Mouse (Mus musculus): Measurements from ENCODE around the gene Nanp. TPM values are rescaled to one million over a fixed set of nuclear protein-coding genes. Genes with fewer than 3 reads are reported as not detected.
A peak's percentile ranks its signal among the peaks of the same experiment; 100 is the strongest.

Nanp gene
- 10 to 100 TPM; 16.2 to 17.8 TPM for total RNA-seq (2021)
- long read RNA-seq, experiment 1, transcript Nanp-201 (2 exons, 1,394 nt), result major isoform, 17 of 19 reads
- long read RNA-seq, experiment 1, partial matches to known transcripts, result 1 of 19 reads
- long read RNA-seq, experiment 1, other reads (novel, unspliced or antisense), result 1 of 19 reads
- long read RNA-seq, experiment 2, transcript Nanp-201 (2 exons, 1,394 nt), result major isoform, 25 of 27 reads
- long read RNA-seq, experiment 2, partial matches to known transcripts, result 0 of 27 reads
- long read RNA-seq, experiment 2, other reads (novel, unspliced or antisense), result 2 of 27 reads

DNA sequence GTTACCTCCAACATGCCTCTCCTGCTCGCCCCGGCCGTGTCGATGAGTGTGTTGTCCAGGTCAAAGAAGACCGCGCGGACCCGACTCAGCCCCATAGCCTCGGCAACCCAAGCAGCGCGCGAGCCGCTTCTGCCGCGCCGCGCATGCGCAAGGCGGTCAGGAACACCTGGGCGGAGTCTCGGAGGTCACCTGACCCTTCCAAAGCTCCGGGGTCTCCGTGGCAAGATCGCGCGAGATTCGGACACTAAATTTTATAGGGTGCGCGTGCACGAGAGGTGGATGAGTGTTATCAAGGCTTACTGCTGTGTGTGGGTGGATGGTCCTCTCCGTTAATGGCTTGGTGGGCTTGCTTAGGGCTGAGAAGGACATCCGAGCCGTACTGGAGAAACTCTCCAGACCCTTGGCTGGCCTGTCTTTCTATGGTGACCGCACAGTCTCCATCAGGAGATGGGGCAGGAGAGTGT lies at the start of gene Nanp, which contains the start of gene Ninl:
TSS of gene Nanp (minus strand) at position 167 of the 464 bp plus-strand sequence.
TSS of gene Ninl (minus strand) at position 151 of the 464 bp plus-strand sequence.
- DNase-seq (ENCODE audit: low spot score in 2 of 2), result peak; percentile 74 to 91

DNA sequence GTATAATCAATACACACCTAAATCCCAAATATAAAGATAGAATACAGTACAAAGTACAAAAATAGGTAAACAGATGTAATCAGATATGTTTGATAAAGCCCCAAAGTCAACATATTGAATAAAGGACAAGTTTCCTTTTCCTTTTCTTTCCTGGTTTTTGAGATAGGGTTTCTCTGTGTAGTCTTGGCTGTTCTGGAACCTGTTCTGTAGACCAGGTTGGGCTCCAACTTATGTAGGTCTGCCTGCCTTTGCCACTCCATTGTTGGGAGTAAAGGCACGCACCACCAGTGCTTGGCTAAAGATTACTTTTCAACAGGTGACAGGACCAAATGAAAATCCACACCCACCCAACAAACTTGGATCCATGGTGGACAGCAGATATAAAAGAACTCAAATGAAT lies 17.4 kb upstream of the Nanp start:
- no peak for DNase-seq (ENCODE audit: low spot score in 2 of 2)

DNA sequence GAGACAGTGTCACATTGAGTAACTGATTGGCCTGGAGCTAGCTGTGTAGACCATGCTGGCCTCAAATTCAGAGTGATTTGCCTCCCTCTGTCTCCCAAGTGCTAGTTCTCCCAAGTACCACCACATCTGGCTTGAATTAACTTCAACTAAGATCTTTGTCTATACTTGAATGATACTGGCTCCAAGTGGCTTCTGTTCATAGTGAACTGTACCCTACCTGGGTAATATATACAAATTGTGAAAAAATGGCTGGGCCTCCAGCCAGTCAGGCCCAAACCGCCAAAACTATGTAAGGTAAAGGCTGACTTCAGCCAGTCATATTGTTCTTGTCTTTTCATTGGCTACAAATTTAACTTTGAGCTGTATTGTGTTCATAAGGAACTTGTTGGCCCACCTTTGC lies 1.2 kb upstream of the Nanp start:
- no peak for DNase-seq (ENCODE audit: low spot score in 2 of 2)

DNA sequence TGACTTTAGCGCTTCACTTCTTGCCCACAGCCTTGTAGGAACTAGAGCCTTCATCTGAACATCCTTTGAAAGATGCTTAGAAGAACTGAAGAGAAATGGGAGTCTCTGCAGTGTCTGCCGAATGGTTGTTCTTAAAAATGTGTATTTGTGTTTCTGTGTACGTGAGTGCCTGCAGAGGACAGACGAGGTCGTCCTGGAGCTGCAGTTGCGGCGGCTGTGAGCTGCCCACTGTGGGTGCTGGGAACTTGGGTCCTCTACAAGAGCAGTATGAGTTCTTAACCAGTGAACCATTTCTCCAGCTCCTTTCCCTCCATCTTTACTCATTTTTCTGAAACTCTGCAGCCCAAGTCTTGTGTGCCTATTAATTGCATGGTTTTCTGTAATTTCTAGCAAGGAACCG lies 528 bp upstream of the Nanp start:
- no peak for DNase-seq (ENCODE audit: low spot score in 2 of 2)

DNA sequence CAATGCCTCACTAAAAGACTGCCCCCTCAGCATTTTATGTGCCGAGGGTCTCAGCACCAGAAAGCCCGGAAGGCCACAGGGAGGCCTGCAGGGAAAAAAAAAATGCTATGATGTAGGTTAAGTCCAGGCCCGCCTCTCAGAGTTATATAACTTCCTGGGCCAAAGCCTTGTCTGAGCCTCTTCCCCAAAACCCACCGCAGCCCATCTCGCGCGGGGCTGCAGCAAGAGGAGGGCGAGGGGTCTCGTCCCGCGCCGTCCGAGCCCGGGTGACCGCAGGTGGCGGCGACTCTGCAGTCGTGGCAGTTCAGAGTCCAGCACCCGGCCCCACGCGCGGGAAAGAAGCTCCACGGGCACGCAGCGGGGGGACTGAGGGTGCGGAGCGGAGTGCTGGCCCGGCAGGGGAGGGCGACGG lies 381 bp downstream of the Nanp start:
- no peak for DNase-seq (ENCODE audit: low spot score in 2 of 2)

DNA sequence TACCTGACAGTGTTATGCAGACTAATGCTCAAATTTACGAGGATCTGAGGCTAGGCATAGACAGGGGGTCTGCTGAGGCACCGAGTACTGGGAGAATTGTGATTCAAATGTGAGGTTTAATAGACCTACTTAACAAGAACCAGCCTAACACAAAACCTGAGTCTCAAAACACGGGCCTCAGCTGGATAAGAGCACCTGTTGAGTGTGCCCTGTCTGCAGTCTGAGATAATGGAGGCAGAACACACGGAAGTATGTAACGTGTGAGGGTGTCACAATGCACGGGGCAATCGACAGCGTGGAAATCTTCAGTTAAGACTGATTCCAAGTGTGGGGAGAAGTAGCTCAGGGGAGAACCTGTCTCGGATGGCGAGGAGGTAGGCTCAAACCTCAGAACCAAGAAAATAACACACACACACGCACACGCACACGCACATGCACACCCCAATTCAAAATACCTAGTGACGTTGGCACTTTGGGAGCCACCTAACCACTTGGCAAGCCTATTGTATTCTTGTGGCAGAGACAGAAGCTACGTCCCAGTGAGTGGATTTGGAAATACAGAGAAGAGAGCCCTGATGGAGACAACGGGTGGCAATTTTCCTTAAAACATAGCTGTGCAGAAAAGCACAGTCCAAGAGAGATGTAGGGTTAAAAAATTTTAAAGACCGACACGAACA lies 1.2 kb downstream of the Nanp start:
- no peak for DNase-seq (ENCODE audit: low spot score in 2 of 2)

DNA sequence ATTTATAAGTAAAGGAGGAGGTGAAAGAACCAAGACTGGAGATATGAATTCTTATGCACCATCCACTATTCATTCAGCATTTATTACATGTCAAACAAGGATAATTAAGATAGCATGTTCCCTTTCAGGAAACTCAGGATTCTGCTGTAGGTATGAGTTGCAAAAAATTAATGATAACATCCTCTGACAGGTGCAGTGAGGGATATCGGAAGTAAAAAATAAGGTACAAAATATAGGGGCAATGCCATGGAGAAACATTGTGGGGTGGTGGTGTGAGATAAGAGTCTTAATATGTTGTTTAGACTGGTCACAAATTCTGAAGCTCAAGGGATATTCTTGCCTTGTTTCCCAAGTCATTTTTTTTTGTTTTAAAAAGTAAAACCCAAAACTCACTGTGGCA lies 1.9 kb downstream of the Nanp start:
- DNase-seq (ENCODE audit: low spot score in 2 of 2), result no peak

DNA sequence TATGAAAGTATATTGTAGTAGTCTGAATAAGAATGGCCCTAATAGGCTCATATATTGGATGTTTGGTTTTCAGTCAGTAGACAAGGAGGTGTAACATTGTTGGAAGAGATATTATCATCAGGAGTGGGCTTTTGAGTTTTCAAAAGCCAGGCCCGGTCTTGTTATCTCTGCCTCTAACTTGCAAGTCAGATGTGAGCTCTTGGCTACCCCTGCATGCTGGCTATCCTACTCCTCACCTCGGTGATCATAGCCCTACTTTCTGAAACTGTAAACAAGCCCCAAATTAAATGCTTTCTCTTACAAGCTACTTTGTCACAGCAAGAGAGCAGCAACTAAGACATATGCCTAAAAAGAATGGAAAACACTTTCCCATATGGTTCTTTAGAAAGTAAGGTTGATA lies 2.5 kb downstream of the Nanp start:
- DNase-seq (ENCODE audit: low spot score in 2 of 2), result no peak

DNA sequence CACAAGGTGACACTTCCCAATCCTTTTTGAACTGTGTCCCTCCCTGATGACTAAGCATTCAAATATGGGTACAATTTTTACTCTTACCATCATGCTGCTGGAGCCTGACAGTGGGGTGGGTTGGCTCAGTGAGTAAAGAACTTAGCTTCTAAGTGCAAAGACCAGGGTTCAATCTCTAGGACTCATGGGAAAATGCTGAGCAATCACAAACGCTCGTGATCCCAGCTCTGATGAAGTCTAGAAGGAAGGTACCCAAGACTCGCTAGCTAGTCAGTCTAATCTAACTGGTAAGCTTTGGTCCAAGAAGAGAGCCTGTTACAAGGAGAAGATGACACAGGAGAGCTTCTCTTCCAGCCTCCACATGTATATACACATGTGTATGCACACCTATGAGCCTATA lies 4.8 kb downstream of the Nanp start:
- no peak for DNase-seq (ENCODE audit: low spot score in 2 of 2)

DNA sequence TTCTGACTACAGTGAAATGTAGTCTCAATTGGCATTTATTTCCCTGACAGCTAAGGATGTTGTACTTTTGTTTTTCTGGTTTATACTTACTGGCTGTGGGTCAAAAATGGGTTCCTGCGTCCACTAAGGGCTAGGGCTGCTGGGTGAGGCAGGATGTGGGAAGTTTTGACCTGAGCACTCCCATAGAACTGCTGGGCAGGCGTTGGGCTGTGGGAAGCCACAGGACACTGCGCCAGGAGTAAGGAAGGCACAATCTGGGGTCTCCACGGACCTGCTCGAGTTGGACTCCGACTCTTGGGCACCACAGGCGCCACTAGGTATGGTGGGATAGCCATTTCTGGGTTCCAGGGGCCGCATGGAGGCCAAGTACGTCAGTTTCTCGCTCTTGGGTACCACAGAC lies 18.0 kb downstream of the Nanp start:
- DNase-seq (ENCODE audit: low spot score in 2 of 2), result no peak

DNA sequence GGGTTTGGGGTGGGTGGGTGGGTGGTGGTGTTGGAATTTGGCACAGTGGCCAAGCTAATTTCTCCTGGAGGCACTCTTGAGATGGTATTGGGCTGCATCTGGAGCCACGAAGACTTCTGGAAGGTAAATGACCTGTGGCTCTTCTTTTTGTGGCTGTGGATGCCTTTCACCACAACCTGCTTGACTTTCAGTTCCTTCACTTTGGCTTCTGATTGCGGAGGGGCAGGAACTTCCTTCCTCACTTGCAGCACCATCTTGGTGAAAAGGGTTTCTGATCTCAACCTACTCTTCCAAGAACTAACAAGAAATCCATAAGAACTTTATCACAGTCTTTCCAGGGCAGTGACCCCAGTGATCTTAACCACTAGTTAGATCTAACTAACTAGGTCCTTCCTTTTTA lies 23.9 kb downstream of the Nanp start:
- DNase-seq (ENCODE audit: low spot score in 2 of 2), result no peak

DNA sequence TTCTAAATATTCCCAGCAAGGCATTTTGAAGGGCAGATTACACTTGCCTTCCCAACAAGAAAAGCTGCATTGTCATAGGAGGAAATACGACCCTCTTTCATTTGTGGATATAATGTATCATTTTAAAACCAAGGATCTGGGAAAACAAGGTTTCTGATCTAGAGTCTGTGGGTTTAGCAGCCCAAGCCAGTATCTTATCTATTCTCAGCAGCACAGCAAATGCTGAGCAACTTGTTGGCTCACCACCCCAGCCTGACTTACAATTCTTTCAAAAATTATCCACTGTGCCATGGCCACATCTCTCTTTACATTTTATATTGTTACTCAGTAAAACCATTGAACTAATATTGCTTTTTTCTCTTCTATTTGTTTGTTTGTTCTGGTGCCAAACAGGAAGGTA lies 27.9 kb downstream of the Nanp start:
- no peak for DNase-seq (ENCODE audit: low spot score in 2 of 2)

DNA sequence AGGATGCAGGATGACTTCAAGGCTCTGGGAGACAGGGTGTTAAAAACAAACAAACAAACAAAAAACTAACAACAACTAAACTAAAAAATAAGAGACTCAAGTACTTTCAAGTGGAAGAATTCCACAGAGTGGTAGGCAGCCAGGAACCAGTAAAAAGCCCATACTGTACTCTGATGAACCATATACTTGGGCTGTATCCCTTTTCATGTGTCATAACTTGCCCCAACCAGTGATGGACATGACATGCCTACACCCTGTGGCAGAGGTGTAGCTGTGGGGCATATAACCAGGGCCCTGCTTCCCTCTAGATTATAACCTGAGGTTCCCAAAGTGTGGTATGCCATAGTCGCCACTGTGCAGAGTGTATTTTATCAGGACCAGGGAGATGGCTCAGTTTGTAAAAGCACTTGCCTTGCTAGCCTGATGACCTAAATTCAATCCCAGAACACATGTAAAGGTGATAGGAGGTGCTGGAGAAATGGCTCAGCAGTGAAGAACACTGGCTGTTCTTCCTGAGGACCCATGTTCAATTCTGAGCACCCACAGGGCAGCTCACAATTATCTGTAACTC lies 29.6 kb downstream of the Nanp start:
- no peak for DNase-seq (ENCODE audit: low spot score in 2 of 2)

DNA sequence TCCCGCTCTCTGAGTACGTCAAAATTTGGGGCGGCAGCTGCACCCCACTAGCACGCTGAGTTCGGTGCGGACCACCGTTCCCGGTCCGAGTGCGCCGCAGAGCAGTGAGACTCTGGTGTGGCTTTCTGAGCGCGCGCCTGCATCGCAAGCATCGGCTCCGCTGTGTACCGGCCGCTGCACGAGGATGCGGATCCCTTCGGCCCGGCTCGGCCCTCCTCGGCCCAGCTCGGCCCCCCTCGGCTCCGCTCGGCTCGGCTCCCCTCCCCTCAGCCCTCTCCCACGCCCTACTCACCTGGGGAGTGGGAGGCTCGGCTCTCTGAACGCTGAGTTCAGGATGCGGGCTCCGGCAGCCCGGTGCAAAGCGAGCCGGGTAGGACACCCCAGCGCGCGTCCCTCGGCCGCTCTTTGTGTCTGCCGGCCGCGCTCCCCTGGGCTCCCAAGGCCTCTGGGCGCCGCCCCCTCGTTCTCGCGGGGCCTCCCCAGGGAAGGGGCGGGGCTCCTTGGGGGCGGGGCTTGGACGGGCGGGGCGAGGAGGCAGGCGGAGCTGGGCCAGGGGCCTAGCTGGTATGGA lies 30.2 kb downstream of the Nanp start:
- DNase-seq (ENCODE audit: low spot score in 2 of 2), result peak; percentile 62 to 63

DNA sequence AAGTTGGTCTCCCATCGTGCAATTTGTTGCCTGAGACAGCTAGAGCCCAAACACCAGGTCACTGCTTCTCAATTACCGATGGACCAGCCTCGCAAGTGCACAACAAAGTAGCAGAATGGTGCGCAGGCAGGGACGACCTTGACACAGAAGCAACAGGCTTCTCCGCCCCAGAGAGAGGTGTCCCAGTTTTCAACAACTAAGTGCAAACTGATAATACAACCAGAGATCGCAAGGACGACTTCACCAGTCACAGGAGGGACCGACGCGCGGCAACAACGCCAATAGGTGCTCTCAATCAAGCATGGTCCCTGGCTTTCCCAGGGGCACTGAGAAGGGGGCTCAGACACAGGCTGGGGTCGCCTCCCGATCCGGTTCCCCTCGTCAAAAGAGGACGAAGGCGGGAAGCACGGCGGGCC lies 30.7 kb downstream of the Nanp start:
- DNase-seq (ENCODE audit: low spot score in 2 of 2), result no peak

DNA sequence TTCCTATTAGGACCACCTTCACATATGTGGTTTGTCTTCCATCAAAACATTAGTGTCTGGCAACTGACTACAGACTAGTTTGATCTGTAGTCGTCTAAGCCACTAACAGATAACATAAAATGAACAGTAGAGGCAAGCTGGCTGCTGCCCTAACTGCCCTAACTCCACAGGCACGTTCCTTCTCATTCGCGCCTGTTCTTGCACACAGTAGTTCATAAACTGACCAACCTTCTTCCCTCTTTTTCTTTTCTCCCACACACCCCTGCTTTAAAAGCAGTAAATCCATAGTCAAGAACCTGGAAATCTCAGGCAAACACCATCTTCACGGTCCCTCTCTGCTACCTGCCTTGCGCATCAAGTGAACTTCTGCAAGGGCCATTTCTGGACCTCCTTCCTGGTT lies 31.2 kb downstream of the Nanp start:
- no peak for DNase-seq (ENCODE audit: low spot score in 2 of 2)

DNA sequence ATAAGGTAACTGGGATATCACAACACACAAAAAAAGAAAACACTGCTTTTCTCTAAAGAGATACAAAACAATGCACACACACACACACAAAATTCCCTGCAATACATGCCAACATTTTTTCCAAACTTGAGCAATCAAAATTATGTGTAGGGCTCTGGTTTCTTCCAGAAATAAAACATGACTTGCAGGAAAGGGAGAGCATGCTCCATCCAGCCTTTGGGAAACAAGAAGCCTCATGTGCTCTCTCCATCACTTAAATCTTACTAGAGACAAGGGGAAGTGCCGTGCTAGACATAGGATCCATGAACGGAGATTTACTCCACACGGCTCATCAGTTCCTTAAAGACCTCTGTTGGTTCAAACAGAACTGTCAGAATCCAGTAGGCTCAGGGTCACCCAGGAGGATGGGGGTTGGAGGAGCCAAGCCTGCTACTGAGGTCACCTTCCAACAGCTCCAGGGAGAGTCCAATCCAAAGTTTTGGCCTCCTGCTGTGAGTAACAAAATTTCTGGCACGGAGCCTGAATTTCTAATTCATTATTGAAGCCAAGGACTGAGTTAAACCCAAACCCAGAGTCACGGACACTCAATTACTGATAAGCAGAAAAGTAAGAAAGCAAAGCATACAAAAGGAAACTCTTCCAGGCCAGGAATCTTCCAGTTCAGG lies 32.8 kb downstream of the Nanp start:
- DNase-seq (ENCODE audit: low spot score in 2 of 2), result peak in 1 of 2 experiments; percentile 24

DNA sequence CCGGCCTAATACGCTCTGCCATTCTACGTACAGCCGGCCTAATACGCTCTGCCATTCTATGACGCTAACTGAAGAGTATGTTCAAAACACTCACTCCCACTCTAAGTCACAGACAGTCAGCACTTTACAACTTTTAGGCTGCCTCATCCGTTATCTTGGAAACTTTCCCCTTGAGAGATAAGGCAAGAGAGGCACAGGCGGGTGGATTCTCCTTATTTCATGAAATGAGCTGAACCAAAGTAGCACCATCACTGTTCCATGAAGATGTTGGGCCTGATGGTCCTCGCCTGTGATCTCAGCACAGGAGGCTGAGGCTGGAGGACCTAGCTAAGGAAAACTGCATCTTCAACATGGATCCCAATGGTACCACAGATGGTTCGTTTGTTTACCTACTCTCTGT lies 34.8 kb downstream of the Nanp start:
- DNase-seq (ENCODE audit: low spot score in 2 of 2), result no peak

DNA sequence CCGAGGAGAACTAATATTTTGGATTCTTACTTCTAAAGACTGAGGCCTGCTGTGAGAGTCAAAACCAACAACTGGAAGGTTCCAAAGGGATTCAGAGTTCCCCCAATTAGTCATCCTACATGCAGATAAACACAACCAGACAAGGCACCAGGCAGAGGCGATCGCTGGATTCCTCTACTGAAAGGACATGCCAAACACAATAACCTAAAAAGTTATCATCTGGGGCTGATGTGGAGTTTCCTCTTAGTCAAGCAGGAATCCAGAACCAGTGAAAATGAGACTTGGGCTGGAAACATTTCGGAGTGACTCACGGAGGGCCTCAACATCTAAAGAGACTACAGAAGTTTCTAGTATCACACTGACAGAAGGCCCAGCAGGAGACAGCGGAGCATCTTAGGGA lies 35.4 kb downstream of the Nanp start:
- DNase-seq (ENCODE audit: low spot score in 2 of 2), result no peak

DNA sequence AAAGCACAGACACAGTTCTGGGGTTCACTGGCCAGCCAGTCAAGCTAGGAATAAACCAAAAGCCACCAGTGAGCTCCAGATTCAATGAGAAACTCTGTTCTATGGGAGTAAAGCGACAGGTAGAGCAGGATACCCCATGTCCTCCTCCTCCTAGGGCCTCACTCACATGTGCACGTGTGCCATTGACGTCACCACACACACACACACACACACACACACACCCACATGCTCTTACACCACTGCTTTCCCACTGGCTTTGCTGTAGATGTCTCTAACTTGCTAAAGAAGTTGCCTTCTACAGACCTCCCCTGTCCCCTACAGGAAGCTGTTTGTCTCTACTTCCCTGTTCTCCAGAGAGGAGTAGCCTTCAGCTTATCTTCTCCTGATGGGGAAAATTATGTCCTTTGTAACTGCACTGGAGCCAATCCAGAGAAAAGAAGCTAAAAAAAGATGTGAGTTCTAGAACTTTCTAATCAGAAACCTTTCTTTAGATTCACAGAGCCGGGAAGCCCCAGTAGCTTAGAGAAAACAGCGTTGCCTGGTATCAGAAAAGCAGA lies 37.5 kb downstream of the Nanp start:
- no peak for DNase-seq (ENCODE audit: low spot score in 2 of 2)

Data from adrenal gland, postnatal 4 days (tissue).